Mouse (Mus musculus): ENCODE measurements around the gene Nebl.
A peak's percentile ranks its signal among the peaks of the same experiment; 100 is the strongest.

Gene Nebl

GRCm38 (mm10) chr2:17730957-17731830 lies at the start of gene Nebl:
Nebl (minus strand) TSS chr2:17731464.
- DNase-seq = peak; percentile 69

GRCm38 (mm10) chr2:17770246-17770825 lies 39.1 kb upstream of the Nebl start:
- DNase-seq = no peak

DNA sequence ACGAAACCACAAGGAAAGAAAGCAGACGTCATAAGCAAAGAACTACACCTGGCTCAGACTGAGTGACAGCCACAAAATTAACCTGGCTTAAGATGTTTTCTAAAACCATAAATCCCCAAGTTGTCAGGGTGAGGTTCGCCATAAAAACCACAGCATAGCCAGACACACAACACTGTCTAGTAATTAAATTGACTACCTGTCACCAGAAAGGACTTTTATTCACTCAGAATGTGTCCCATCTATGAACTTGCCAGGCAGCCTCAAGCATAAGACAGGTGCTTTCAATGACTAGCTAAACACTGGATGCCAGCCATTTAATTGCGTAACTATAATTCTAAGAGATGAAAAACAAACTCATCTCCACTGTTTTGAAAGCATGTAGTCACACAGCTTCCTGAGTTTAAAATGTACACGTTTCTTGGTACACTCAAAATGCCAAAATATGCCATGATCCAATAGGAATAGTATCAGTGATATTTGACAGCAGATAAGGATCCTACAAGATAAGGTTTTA lies 38.0 kb upstream of the Nebl start:
- no peak for DNase-seq

- no peak for DNase-seq
Observed at GRCm38 (mm10) chr2:17756271-17756670, 25.0 kb upstream of the Nebl start.

DNA sequence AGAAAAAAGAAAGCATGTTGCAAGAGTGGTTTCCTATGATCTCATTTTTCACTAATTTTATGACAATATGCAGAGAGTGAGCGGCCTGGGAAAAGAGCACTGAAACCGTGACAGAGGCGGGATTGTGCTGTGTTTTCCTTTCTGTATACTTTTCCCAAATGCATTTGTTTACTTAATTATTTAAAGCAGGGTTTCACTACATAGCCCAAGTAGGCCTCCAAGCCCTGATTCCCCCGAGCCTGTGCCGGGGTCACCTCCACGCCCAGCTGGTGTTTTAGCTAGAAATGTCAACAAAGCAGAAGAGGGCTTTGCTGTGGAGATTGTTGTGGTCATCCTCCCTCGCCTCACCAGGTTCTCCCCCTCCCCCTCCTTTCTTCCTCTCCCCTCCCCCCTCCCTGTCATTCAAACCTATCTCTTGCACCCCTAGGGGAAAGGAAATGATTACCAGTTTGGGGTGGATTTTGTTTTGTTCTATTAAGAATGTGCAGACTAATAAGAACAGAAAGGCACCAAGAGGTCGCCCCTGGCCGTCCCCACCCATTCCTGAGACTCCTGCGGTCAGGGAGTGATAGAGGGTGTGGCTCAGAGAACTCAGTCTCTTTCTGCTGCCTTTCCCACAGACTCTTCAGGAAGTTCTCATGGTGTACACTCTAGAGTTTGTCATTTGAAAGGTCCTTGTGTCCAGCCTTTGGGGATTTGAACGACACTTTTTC lies 10.9 kb upstream of the Nebl start:
- no peak for DNase-seq

- DNase-seq = no peak
Observed at GRCm38 (mm10) chr2:17741555-17741954, 10.3 kb upstream of the Nebl start.

GRCm38 (mm10) chr2:17740454-17740853 lies 9.2 kb upstream of the Nebl start:
- no peak for DNase-seq

- DNase-seq = no peak
Observed at GRCm38 (mm10) chr2:17732210-17732609, 946 bp upstream of the Nebl start.

- DNase-seq = no peak
Observed at GRCm38 (mm10) chr2:17731831-17732200, 552 bp upstream of the Nebl start.

- DNase-seq = no peak
Observed at GRCm38 (mm10) chr2:17730648-17730956, 662 bp downstream of the Nebl start.

DNA sequence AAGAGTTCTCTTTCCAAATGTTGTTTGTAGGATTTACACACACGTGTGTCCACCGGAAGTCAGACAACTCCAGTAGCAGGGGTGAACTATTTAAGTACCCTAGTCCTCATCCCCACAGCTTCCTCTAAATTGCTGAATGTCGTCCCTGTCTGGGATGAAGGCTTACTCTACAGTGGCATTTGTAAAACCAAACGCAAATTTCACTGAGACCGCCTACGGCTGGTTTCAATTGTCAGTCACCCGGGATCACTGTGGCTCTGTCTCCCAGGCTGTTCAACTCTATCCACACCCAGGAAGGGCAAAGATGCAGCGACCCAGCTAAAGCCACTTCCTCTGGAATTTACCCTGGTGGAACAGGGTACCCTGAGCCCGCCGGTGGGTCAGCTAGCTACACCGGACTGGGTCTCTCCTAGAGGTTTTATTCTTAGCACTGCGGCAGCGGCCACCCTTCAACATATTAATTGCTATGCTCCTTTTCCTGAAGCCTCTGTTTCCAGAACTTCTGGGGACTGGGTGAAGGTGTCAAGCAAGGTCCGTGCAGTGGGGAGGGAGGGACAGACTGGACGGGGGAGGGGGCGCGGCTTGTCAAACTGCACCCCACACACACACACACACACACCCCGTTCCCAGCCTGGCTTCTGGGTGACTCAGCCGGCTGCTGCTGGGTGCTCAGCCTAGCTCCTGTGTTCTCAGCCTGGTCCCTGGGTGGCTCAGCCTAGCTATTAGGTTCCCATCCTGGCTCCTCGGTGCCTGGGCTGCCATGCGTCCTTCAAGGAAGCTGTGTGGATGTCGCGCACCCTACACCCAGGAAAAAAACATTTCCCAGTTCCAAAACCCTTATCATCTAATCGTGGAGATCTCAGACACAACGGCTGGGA lies 1.3 kb downstream of the Nebl start:
- DNase-seq = peak; percentile 52

GRCm38 (mm10) chr2:17724405-17724804 lies 6.9 kb downstream of the Nebl start:
- no peak for DNase-seq

GRCm38 (mm10) chr2:17723268-17724019 lies 7.8 kb downstream of the Nebl start:
- DNase-seq = no peak

DNA sequence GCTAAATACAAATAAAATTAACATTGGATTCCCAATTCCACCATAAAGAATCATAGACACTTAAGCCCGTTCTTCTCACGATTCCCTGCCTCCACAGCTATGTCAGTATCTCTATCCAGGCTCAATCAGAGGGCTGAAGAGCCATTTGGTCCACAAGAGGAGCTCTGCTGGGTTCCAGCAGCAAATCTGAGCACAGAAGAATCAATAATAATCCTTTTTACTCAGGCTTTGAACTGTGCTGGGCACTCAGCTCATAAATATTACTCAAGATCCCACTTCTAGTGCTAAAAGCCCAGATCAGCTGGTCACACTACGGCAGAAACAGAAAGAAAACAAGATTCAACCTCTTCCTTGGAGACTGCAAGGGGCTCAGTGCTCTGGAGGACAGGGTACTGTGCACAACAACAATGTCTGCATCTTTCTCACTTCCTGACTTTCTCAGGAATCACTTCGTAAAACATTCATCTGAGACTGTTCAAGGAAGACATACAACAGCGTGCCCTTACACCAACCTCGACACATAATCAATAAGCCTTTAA lies 10.0 kb downstream of the Nebl start:
- DNase-seq = no peak

DNA sequence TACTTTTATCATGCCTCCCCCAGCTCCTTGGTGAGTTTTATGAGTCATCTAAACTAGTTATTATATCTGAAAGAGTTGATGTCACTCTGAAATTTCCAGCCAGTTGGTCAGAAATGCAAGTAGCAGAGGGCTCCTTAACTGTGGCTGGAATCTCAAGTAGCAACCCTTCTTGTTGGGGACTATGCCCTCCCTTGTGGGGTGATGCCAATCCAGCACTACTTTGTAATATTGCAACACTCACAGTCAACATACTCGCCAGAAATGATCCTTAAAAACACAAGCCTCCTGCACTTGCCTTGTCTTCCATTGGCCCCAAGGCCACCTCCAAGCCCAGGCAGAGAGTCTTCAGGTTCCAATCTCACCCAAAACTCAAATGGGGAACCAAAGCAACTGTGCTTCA lies 13.0 kb downstream of the Nebl start:
- DNase-seq = no peak

DNA sequence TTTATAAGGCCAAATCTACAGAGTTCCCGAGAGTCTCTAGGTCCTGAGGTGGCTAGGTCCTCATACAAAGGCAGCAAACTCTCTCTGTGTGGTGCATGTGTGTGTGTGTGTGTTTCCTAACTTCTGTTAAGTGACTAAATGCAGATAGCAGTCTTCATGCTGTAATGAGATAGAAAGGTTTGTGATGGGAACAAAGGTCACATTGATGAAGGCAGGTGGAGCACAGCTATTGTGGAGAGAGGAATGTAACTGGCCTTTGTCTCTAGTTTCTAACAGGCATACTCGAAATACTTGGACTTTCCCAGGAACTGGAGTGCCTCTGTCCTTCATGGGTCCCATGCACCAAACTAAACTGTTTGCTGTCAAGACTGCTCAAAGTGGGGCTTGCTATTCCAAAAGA lies 14.1 kb downstream of the Nebl start:
- DNase-seq = no peak

GRCm38 (mm10) chr2:17715149-17715767 lies 16.0 kb downstream of the Nebl start:
- DNase-seq = no peak

GRCm38 (mm10) chr2:17714661-17715060 lies 16.6 kb downstream of the Nebl start:
- no peak for DNase-seq

- DNase-seq = no peak
Observed at GRCm38 (mm10) chr2:17714124-17714523, 17.1 kb downstream of the Nebl start.

- DNase-seq = no peak
Observed at GRCm38 (mm10) chr2:17711216-17711615, 20.0 kb downstream of the Nebl start.

DNA sequence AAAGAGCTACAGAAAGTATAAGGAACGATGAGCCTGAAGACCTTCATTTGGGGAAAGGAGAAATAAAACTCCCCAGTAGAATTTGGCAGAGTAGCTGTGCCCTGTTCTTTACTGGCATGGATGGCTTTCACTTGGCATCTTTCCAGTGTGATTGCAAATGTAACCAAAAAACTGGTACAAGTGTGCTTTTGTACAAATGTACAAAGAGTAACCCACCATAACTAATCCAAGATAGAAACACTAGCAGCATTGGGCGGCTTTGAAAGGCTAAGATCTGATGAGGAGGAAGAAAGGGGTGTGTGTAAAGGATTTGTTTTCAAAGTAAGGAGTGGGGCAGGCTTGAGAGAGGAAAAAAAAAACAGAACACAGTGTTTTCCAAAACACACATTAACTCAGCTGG lies 21.2 kb downstream of the Nebl start:
- no peak for DNase-seq
